Mouse (Mus musculus) heart, embryonic 15.5 days (tissue): ENCODE measurements around the gene Pole3. TPM values are rescaled to one million over a fixed set of nuclear protein-coding genes. Genes with fewer than 3 reads are reported as not detected.

ENCODE experiments used
- ATAC-seq: fragments of 200-750 bp; cut with Nextera tagmentation; replicated peaks from 2 replicates; pipeline ENCODE4 v1.8.0; 2017; ENCODE audit warnings: low read depth, moderate TSS enrichment; ENCODE audit not compliant: insufficient number of reproducible peaks, insufficient read depth, low FRiP score
- H3K27ac ChIP-seq: fragments of 300-500 bp; sonication (generic); 2 replicates; pipeline ENCODE4 v1.5.1; 2015; ENCODE audit warnings: mild to moderate bottlenecking, inconsistent platforms
- H3K27me3 ChIP-seq: fragments of 300-500 bp; sonication (generic); 2 replicates; pipeline ENCODE4 v1.6.1; 2015; ENCODE audit warnings: inconsistent platforms
- H3K36me3 ChIP-seq: fragments of 300-500 bp; sonication (generic); 2 replicates; pipeline ENCODE4 v1.6.1; 2015; ENCODE audit warnings: mild to moderate bottlenecking, inconsistent platforms
- H3K4me1 ChIP-seq: fragments of 300-500 bp; sonication (generic); replicated peaks from 2 replicates; pipeline ENCODE4 v1.6.1; 2015; ENCODE audit warnings: inconsistent platforms
- H3K4me2 ChIP-seq: fragments of 300-500 bp; sonication (generic); 2 replicates; pipeline ENCODE4 v1.6.1; 2015; ENCODE audit warnings: inconsistent platforms, mild to moderate bottlenecking, moderate library complexity
- H3K4me3 ChIP-seq: fragments of 300-500 bp; sonication (generic); 2 replicates; pipeline ENCODE4 v1.5.1; 2015; ENCODE audit warnings: mild to moderate bottlenecking, inconsistent platforms
- H3K9ac ChIP-seq: fragments of 300-500 bp; sonication (generic); 2 replicates; pipeline ENCODE4 v1.6.1; 2015; ENCODE audit warnings: mild to moderate bottlenecking, inconsistent platforms
- H3K9me3 ChIP-seq: fragments of 300-500 bp; sonication (generic); replicated peaks from 2 replicates; pipeline ENCODE4 v1.6.1; 2016; ENCODE audit warnings: inconsistent platforms
- WGBS: fragments of 180-500 bp; shearing (Covaris S2); methylation state at CpG from one replicate; pipeline ENCODE4 v1.1.7; 2015; ENCODE audit warnings: mixed read lengths; 5-methylcytosine and 5-hydroxymethylcytosine counted together
- polyA plus RNA-seq: library from polyadenylated mRNA; unstranded; fragments of >200 nt; fragmentation: Nextera tagmentation; extraction: Ambion mirVana; gene quantifications from 2 replicates; pipeline ENCODE4 v1.2.1, GENCODE M21; 2015

The Pole3 gene
- polyA plus RNA-seq, 1 experiment from 2014 or later, result 43.1 TPM

DNA sequence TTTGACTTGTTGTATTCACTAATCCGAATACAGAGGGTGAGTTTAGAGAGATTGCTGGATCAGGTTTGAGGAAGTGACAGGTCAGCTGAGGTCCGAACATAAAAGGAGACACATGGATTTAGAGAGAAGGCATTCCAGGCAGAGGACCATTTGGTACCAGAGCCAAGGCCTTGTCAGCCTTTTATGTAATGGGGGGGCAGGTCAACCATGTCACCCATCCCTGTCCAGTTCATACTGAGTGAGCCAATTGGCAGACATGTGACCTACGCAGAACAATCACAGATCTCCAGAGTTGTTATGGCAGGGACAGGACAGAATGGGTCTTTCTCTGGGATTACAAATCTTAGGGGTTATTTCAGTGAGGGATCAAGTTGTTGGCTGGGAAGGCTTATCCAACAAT lies 18.9 kb downstream of the Pole3 start:
- Histone ChIP-seq H3K4me3 (no peak overlapping the region), H3K9me3 (no peaks in the 10 kb centered on the region), H3K4me2 (no peak overlapping the region), H3K36me3 (peaks cover 32% of the 10 kb centered on the region), H3K27me3 (no peaks in the 10 kb centered on the region), H3K9ac (no peak overlapping the region), H3K4me1 (peaks cover 12% of the 10 kb centered on the region), H3K27ac (no peak overlapping the region)
- no peak for ATAC-seq
- WGBS, result 76% methylated on average over 3 of the region's 3 CpGs

- no peak for ATAC-seq
- H3K9ac ChIP-seq, result peak within 1 kb of the TSS; percentile 81
- no peaks in the 10 kb centered on the region for H3K27me3 ChIP-seq
- no peaks in the 10 kb centered on the region for H3K9me3 ChIP-seq
- peak within 1 kb of the TSS; percentile 65 for H3K4me2 ChIP-seq
- H3K27ac ChIP-seq, result peak within 1 kb of the TSS; percentile 81
- peak within 1 kb of the TSS; percentile 92 for H3K4me3 ChIP-seq
- peaks cover 18% of the 10 kb centered on the region; the same call in 1 of the 2 replicates for H3K36me3 ChIP-seq
- H3K4me1 ChIP-seq, result peaks cover 14% of the 10 kb centered on the region
- 78% methylated on average over 3 of the region's 3 CpGs for WGBS
Measured at GRCm38 (mm10) chr4:62503374-62503970, 21.4 kb downstream of the Pole3 start, which contains the start of gene Hdhd3. TSS of gene Hdhd3 (minus strand) at chr4:62503467.

- H3K27ac ChIP-seq, result no peak overlapping the region
- no peaks in the 10 kb centered on the region for H3K27me3 ChIP-seq
- H3K9ac ChIP-seq, result no peak overlapping the region
- no peak overlapping the region for H3K4me2 ChIP-seq
- H3K9me3 ChIP-seq, result no peaks in the 10 kb centered on the region
- WGBS, result 71% methylated on average over 7 of the region's 7 CpGs
- peaks cover 17% of the 10 kb centered on the region; the same call in 1 of the 2 replicates for H3K36me3 ChIP-seq
- H3K4me1 ChIP-seq, result peaks cover 14% of the 10 kb centered on the region
- H3K4me3 ChIP-seq, result no peak overlapping the region
- ATAC-seq, result no peak
Measured at GRCm38 (mm10) chr4:62502969-62503368, 21.9 kb downstream of the Pole3 start.

DNA sequence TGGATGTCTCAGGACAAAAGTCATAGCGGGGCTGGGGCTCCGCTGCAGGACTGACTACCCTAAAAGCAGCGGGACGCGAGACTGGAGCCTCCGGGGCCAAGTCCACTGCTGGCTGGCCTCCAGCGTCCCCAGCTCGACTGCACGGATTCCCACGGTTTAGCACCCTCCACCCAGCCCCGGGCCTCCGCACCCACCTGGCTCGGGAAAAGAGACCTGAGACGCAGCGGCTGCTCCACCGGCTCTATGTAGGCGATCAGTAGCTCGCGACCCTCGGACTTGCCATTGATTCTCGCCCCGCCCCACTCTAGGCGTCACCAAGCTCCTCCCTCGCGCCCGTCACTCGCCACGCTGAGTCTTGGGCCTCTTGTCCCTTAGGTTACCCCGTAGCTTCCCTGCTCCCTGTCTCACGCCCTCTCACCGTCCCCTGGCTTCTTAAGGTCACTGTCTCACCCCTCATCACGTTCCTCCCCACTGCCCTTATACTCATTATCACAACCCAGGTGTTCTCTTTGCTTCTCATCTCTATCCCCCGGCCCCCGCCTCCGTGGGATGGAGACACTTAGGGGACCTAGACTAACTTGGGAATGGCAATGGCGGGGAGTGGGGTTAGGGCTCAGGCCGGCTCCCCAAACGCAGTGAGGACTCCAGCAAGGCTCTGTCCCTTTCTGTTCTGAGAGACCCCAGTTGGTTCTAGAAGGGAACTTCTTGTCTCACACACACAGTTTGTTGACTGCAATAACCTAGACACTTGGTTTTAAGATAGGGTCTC lies 22.7 kb downstream of the Pole3 start:
- H3K36me3 ChIP-seq, result peaks cover 13% of the 10 kb centered on the region; the same call in 1 of the 2 replicates
- H3K4me2 ChIP-seq, result peak overlapping the region; percentile 65
- no peaks in the 10 kb centered on the region for H3K27me3 ChIP-seq
- peak overlapping the region; percentile 81 for H3K27ac ChIP-seq
- WGBS, result 1% methylated on average over 38 of the region's 38 CpGs
- H3K9ac ChIP-seq, result peak overlapping the region; percentile 81
- peaks cover 15% of the 10 kb centered on the region for H3K4me1 ChIP-seq
- peak; percentile 94 for ATAC-seq
- H3K9me3 ChIP-seq, result no peaks in the 10 kb centered on the region
- peak overlapping the region; percentile 92 for H3K4me3 ChIP-seq

GRCm38 (mm10) chr4:62501534-62501933 lies 23.3 kb downstream of the Pole3 start:
- under 1% methylated on average over 7 of the region's 7 CpGs for WGBS
- H3K9ac ChIP-seq, result peak overlapping the region; percentile 81

GRCm38 (mm10) chr4:62500799-62501198 lies 24.1 kb downstream of the Pole3 start:
- H3K9ac ChIP-seq, result no peak overlapping the region
- H3K4me2 ChIP-seq, result peak overlapping the region; percentile 65; the same call in 1 of the 2 replicates
- H3K27ac ChIP-seq, result peak overlapping the region; percentile 81
- H3K4me3 ChIP-seq, result no peak overlapping the region; the same call in 1 of the 2 replicates
- H3K36me3 ChIP-seq, result peaks cover 13% of the 10 kb centered on the region; the same call in 1 of the 2 replicates
- no peak for ATAC-seq
- no peaks in the 10 kb centered on the region for H3K27me3 ChIP-seq
- H3K4me1 ChIP-seq, result peaks cover 27% of the 10 kb centered on the region
- no peaks in the 10 kb centered on the region for H3K9me3 ChIP-seq
- 77% methylated on average over 4 of the region's 4 CpGs for WGBS

More at GRCm38 (mm10) chr4:62501534-62501933, 23.3 kb downstream of the Pole3 start:
- Histone ChIP-seq H3K9me3 (no peaks in the 10 kb centered on the region), H3K36me3 (peaks cover 13% of the 10 kb centered on the region; the same call in 1 of the 2 replicates), H3K27ac (peak overlapping the region; percentile 81), H3K4me1 (peaks cover 21% of the 10 kb centered on the region), H3K27me3 (no peaks in the 10 kb centered on the region), H3K4me3 (peak overlapping the region; percentile 92), H3K4me2 (peak overlapping the region; percentile 65)
- ATAC-seq, result no peak

- Histone ChIP-seq H3K9me3 (no peaks in the 10 kb centered on the region), H3K4me3 (no peak overlapping the region), H3K27ac (no peak overlapping the region), H3K4me1 (peaks cover 19% of the 10 kb centered on the region), H3K9ac (no peak overlapping the region), H3K27me3 (no peaks in the 10 kb centered on the region), H3K4me2 (no peak overlapping the region), H3K36me3 (peaks cover 13% of the 10 kb centered on the region; the same call in 1 of the 2 replicates)
- 34% methylated on average over 8 of the region's 8 CpGs for WGBS
- ATAC-seq, result 0 out of 2 replicates have a peak, but pooled peaks have one; percentile 29
Measured at GRCm38 (mm10) chr4:62496815-62497214, 28.1 kb downstream of the Pole3 start.

DNA sequence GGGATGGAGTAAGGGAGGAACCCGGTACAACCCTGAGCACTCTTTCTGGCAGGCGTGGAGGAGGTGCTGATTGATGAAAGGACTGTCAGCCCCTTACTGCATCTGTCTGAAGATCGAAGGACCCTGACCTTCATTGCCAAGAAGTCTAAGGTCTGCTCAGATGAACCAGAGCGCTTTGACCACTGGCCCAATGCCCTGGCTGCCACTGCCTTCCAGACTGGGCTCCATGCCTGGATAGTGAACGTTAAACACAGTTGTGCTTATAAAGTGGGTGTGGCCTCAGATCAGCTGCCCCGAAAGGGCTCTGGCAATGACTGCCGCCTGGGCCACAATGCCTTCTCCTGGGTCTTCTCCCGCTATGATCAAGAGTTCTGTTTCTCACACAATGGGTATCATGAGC lies 28.9 kb downstream of the Pole3 start:
- 54% methylated on average over 8 of the region's 8 CpGs for WGBS
- ATAC-seq, result no peak

DNA sequence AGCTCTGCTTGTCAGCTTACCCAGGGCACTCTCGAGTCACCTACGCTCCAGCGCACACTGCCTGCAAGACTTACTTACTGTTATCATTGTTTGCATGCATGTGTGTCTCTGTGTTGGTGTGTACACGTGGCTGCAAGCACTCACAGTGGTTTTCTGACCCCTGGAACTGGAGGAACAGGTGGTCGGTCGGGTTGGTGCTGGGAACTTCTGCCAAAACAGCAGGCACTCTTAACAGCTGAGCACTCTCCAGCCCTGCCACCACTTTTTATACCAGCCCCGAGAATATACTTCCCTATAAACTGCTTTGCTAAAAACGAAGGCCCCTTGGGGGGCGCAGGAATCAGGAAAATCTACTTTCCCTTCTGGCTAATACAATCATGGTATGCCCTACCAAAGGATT lies 30.6 kb downstream of the Pole3 start:
- H3K27me3 ChIP-seq, result no peaks in the 10 kb centered on the region
- no peaks in the 10 kb centered on the region for H3K9me3 ChIP-seq
- peaks cover 9% of the 10 kb centered on the region; the same call in 1 of the 2 replicates for H3K36me3 ChIP-seq
- no peak overlapping the region for H3K9ac ChIP-seq
- H3K27ac ChIP-seq, result no peak overlapping the region
- ATAC-seq, result no peak
- no peak overlapping the region for H3K4me3 ChIP-seq
- no peak overlapping the region for H3K4me2 ChIP-seq
- peaks cover 13% of the 10 kb centered on the region for H3K4me1 ChIP-seq
- WGBS, result 51% methylated on average over 9 of the region's 9 CpGs

More for the DNA sequence above, 28.9 kb downstream of the Pole3 start:
- Histone ChIP-seq H3K9me3 (no peaks in the 10 kb centered on the region), H3K4me1 (peaks cover 15% of the 10 kb centered on the region), H3K27me3 (no peaks in the 10 kb centered on the region), H3K4me2 (no peak overlapping the region), H3K27ac (no peak overlapping the region), H3K9ac (no peak overlapping the region), H3K36me3 (peaks cover 13% of the 10 kb centered on the region; the same call in 1 of the 2 replicates), H3K4me3 (no peak overlapping the region)

GRCm38 (mm10) chr4:62492682-62493081 lies 32.2 kb downstream of the Pole3 start:
- H3K4me2 ChIP-seq, result no peak overlapping the region
- no peaks in the 10 kb centered on the region for H3K9me3 ChIP-seq
- H3K27me3 ChIP-seq, result no peaks in the 10 kb centered on the region
- no peak overlapping the region for H3K9ac ChIP-seq
- H3K27ac ChIP-seq, result no peak overlapping the region
- no peak for ATAC-seq
- no peaks in the 10 kb centered on the region for H3K36me3 ChIP-seq
- WGBS, result 72% methylated on average over 2 of the region's 2 CpGs
- peaks cover 13% of the 10 kb centered on the region for H3K4me1 ChIP-seq
- no peak overlapping the region for H3K4me3 ChIP-seq

DNA sequence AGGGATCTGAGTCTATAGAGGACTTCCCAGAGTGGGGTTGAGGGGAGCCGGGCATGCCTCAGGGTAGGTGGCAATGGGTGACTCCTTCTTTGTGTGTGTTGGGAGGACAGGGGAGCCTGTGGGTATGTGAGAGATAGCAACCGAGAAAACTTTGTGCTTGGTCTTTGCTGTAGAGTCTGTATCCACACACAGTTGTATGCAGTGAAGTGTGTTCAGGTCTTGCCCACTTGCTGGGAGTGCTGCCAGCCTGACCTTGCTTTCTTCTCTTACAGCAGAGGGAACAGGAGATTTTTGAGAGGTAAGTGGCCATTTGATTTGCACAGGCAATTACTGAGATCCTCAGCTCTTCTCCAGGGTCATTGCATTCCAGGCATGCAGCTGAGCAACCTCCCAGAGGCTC lies 37.0 kb downstream of the Pole3 start:
- no peak overlapping the region for H3K4me3 ChIP-seq
- no peaks in the 10 kb centered on the region for H3K36me3 ChIP-seq
- no peaks in the 10 kb centered on the region for H3K27me3 ChIP-seq
- no peak overlapping the region for H3K9ac ChIP-seq
- ATAC-seq, result no peak
- no peaks in the 10 kb centered on the region for H3K4me1 ChIP-seq
- no peak overlapping the region for H3K27ac ChIP-seq
- WGBS, result 77% methylated on average over 2 of the region's 2 CpGs
- no peaks in the 10 kb centered on the region for H3K9me3 ChIP-seq
- no peak overlapping the region for H3K4me2 ChIP-seq
